Mouse (Mus musculus) midbrain, embryonic 11.5 days (tissue): ENCODE measurements around the gene 9630041A04Rik. TPM values are rescaled to one million over a fixed set of nuclear protein-coding genes. Genes with fewer than 3 reads are reported as not detected.
A peak's percentile ranks its signal among the peaks of the same experiment; 100 is the strongest.

ENCODE experiments used
- ATAC-seq: fragments of 200-750 bp; cut with Nextera tagmentation; 2 replicates; pipeline ENCODE4 v1.8.0; 2017; ENCODE audit warnings: moderate TSS enrichment, moderate library complexity; ENCODE audit not compliant: low FRiP score
- DNase-seq: peaks from one replicate; pipeline ENCODE4 v3.0.0; 2015; ENCODE audit warnings: low spot score; ENCODE audit errors: missing footprints
- H3K27ac ChIP-seq: fragments of 300-500 bp; sonication (generic); 2 replicates; pipeline ENCODE4 v1.5.1; 2014; ENCODE audit warnings: low read depth, low read length
- H3K27me3 ChIP-seq: fragments of 300-500 bp; sonication (generic); 2 replicates; pipeline ENCODE4 v1.6.1; 2014; ENCODE audit warnings: mild to moderate bottlenecking, low read length, moderate library complexity, mixed read lengths; ENCODE audit not compliant: control insufficient read depth, insufficient read depth
- H3K36me3 ChIP-seq: fragments of 300-500 bp; sonication (generic); 2 replicates; pipeline ENCODE4 v1.6.1; 2014; ENCODE audit warnings: mild to moderate bottlenecking, low read length, moderate library complexity, mixed read lengths; ENCODE audit not compliant: control insufficient read depth, insufficient read depth
- H3K4me1 ChIP-seq: fragments of 300-500 bp; sonication (generic); 2 replicates; pipeline ENCODE4 v1.6.1; 2014; ENCODE audit warnings: low read length; ENCODE audit not compliant: control insufficient read depth, insufficient read depth
- H3K4me2 ChIP-seq: fragments of 300-500 bp; sonication (generic); 2 replicates; pipeline ENCODE4 v1.6.1; 2014; ENCODE audit warnings: mild to moderate bottlenecking, moderate library complexity
- H3K4me3 ChIP-seq: fragments of 300-500 bp; sonication (generic); 2 replicates; pipeline ENCODE4 v1.5.1; 2014; ENCODE audit warnings: low read depth, low read length
- H3K9ac ChIP-seq: fragments of 300-500 bp; sonication (generic); 2 replicates; pipeline ENCODE4 v1.6.1; 2014; ENCODE audit warnings: low read length
- H3K9me3 ChIP-seq: fragments of 300-500 bp; sonication (generic); 2 replicates; pipeline ENCODE4 v1.6.1; 2016; ENCODE audit warnings: low read length; ENCODE audit not compliant: control insufficient read depth
- WGBS: fragments of 180-500 bp; shearing (Covaris S2); extraction: QIAGEN DNeasy Blood & Tissue Kit; methylation state at CpG from one replicate; pipeline ENCODE4 v1.1.7; 2014; 5-methylcytosine and 5-hydroxymethylcytosine counted together
- polyA plus RNA-seq: library from polyadenylated mRNA; unstranded; fragments of >200 nt; fragmentation: Nextera tagmentation; extraction: Ambion mirVana; gene quantifications from 2 replicates; pipeline ENCODE4 v1.2.1, GENCODE M21; 2014

The 9630041A04Rik gene
- 0.18 TPM in 1 of 2 replicates, not detected in the other for polyA plus RNA-seq

DNA sequence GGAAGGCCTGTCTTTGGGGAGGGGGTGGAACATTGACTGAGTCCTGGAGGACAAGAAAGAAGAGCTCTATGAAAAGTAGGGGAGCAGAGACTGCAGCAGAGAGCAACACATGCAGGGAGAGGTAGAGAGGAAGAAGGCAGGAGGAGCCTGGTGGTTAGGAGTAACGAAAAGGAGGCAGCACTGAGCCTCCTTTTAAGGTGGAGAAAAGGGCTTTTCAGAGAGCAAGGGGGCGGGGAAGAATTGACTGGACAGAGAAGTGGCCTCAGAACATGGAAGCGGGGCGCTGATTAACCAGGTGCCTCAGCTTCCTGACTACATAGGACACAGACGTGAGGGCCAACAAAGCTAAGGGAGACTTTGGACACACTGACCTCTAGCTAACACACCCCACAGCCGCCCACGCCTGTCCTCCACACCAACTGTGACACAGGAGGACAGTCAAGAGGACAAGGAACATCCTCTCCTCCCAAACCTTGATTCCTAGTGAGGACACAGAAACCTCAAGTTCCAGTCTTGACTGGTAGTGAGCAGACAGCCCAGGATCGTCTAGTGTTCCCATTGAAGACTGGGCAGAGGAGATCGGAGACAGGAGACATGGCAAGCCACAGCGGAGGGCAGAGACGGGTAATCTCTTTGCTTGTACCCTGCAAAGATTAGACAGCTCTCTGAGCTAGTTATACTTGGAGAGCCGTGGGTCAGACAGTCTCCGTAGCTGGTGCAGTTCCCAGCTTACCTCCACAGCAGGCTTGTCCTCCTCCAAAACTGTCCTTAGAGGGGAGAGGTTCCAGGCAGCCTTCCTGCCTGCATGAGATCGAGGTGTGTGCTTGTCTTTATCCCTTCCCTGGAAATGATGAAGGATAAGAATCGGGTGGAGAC, at the start of gene 9630041A04Rik:
9630041A04Rik (plus strand) TSS at position 246 of the 876 bp plus-strand sequence.
- Histone ChIP-seq H3K4me1 (peaks cover 10% of the 10 kb centered on the region), H3K4me2 (no peak within 1 kb of the TSS), H3K36me3 (no peaks in the 10 kb centered on the region), H3K9me3 (no peaks in the 10 kb centered on the region), H3K9ac (no peak within 1 kb of the TSS), H3K27me3 (no peaks in the 10 kb centered on the region), H3K27ac (no peak within 1 kb of the TSS), H3K4me3 (no peak within 1 kb of the TSS)
- 80% methylated on average over 15 of the region's 15 CpGs for WGBS
- ATAC-seq = no peak
- peak; percentile 85 for DNase-seq

GRCm38 (mm10) chr9:101823896-101824295, 37.7 kb upstream of the 9630041A04Rik start:
- ATAC-seq = no peak
- 42% methylated on average over 7 of the region's 7 CpGs for WGBS
- Histone ChIP-seq H3K4me1 (peaks cover 5% of the 10 kb centered on the region), H3K36me3 (no peaks in the 10 kb centered on the region), H3K9me3 (no peaks in the 10 kb centered on the region), H3K27me3 (no peaks in the 10 kb centered on the region), H3K4me2 (no peak overlapping the region), H3K9ac (no peak overlapping the region), H3K4me3 (no peak overlapping the region), H3K27ac (no peak overlapping the region)
- DNase-seq = peak; percentile 82

DNA sequence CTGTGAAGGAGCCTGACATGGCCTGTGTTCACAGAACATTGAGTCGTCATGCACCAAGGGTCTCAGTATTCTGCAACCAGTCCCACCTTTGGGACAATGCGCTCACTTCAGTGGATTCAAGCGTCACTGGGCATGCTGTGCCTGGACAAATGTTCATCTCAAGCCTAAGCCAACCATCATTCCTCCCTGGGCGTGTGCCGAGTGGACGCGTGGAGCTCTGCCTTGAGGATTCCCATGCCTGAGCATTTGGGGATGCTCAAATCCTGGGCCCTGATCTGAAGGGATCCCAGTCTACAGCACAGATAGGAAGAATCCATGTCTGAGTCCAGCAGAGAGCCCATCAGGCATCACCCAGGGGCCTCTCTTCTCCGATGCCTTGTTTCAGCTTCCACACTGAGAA, 36.0 kb upstream of the 9630041A04Rik start:
- no peak overlapping the region for H3K27ac ChIP-seq
- DNase-seq (no peak), ATAC-seq (no peak)
- 93% methylated on average over 8 of the region's 8 CpGs for WGBS
- no peaks in the 10 kb centered on the region for H3K36me3 ChIP-seq
- no peak overlapping the region for H3K9ac ChIP-seq
- no peaks in the 10 kb centered on the region for H3K27me3 ChIP-seq
- no peak overlapping the region for H3K4me3 ChIP-seq
- H3K4me2 ChIP-seq = no peak overlapping the region
- peaks cover 5% of the 10 kb centered on the region for H3K4me1 ChIP-seq
- no peaks in the 10 kb centered on the region for H3K9me3 ChIP-seq

GRCm38 (mm10) chr9:101833619-101834018, 28.0 kb upstream of the 9630041A04Rik start:
- Histone ChIP-seq H3K4me3 (no peak overlapping the region), H3K27me3 (no peaks in the 10 kb centered on the region), H3K9me3 (no peaks in the 10 kb centered on the region), H3K4me1 (no peaks in the 10 kb centered on the region), H3K9ac (no peak overlapping the region), H3K27ac (no peak overlapping the region), H3K4me2 (no peak overlapping the region), H3K36me3 (no peaks in the 10 kb centered on the region)
- DNase-seq (no peak), ATAC-seq (no peak)
- WGBS = 76% methylated on average over 2 of the region's 2 CpGs

GRCm38 (mm10) chr9:101841101-101841500, 20.5 kb upstream of the 9630041A04Rik start:
- no peak overlapping the region for H3K27ac ChIP-seq
- H3K27me3 ChIP-seq = no peaks in the 10 kb centered on the region
- 94% methylated on average over 11 of the region's 11 CpGs for WGBS
- ATAC-seq (no peak), DNase-seq (no peak)
- H3K9ac ChIP-seq = no peak overlapping the region
- no peaks in the 10 kb centered on the region for H3K36me3 ChIP-seq
- no peaks in the 10 kb centered on the region for H3K9me3 ChIP-seq
- H3K4me3 ChIP-seq = no peak overlapping the region
- H3K4me1 ChIP-seq = no peaks in the 10 kb centered on the region
- H3K4me2 ChIP-seq = no peak overlapping the region

- Histone ChIP-seq H3K27ac (no peak overlapping the region), H3K4me3 (no peak overlapping the region), H3K4me1 (no peaks in the 10 kb centered on the region), H3K4me2 (no peak overlapping the region), H3K9ac (no peak overlapping the region), H3K9me3 (no peaks in the 10 kb centered on the region), H3K36me3 (no peaks in the 10 kb centered on the region), H3K27me3 (no peaks in the 10 kb centered on the region)
- ATAC-seq (no peak), DNase-seq (no peak)
- 90% methylated on average over 4 of the region's 4 CpGs for WGBS
Observed at GRCm38 (mm10) chr9:101843893-101844292, 17.7 kb upstream of the 9630041A04Rik start.

DNA sequence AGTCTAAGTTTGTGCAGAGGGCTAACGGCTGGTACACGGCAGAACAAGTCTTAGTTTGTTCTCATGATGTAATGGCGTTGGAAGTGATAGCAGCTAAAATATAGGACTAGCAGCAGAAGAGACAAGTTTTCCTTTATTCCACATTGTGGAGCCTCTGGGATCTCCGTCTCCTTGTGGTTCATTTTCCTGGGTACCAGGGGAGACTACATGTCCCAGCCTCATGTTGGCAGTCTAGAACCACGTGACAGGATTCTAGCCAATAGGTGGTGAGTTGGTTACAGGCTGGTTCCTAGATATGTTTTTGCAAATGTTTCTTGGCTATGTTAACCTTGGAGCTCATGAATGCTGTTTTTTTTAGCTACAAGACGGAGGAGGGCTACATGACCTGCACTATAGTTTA, 15.9 kb upstream of the 9630041A04Rik start:
- no peak for ATAC-seq

DNA sequence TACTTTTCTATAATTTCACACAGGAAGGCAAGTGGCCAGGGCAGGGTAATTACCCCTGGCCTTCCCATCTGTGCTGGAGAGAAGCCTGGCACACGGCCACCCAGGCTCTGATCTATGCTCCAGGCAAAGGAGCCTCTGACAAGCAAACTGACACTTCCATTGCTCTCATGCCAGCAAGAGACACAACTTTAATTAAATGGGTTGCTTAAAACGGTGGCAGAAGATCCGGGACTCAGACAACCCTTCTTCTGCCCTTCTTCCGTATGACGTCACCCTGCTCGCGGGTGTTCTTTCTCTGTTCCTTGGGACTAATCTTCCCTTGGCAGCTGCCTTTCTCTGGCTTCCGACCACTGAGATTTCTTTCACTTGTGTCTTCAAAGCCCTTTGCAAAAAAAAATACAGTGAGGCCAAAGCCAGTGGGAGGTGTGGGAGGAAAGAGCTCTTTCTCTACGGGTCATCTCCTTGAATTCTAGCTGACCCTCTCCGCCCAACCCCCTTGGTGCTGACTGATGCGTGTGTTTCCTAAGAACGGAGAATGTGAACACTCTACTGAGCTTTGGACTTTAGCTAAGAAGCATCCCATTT, 932 bp downstream of the 9630041A04Rik start:
- 38% methylated on average over 12 of the region's 12 CpGs for WGBS
- no peak overlapping the region for H3K9ac ChIP-seq
- H3K4me2 ChIP-seq = peak overlapping the region; percentile 10; the same call in 1 of the 2 replicates
- H3K4me3 ChIP-seq = no peak overlapping the region
- peak; percentile 89 for DNase-seq
- H3K9me3 ChIP-seq = no peaks in the 10 kb centered on the region
- H3K4me1 ChIP-seq = peaks cover 10% of the 10 kb centered on the region
- no peaks in the 10 kb centered on the region for H3K27me3 ChIP-seq
- ATAC-seq = 0 out of 2 replicates have a peak, but pooled peaks have one; percentile 55
- no peak overlapping the region for H3K27ac ChIP-seq
- H3K36me3 ChIP-seq = no peaks in the 10 kb centered on the region

More for the DNA sequence above, 15.9 kb upstream of the 9630041A04Rik start:
- no peaks in the 10 kb centered on the region for H3K27me3 ChIP-seq
- H3K36me3 ChIP-seq = no peaks in the 10 kb centered on the region
- no peaks in the 10 kb centered on the region for H3K4me1 ChIP-seq
- DNase-seq = no peak
- H3K4me2 ChIP-seq = no peak overlapping the region
- H3K4me3 ChIP-seq = no peak overlapping the region
- 91% methylated on average over 6 of the region's 6 CpGs for WGBS
- H3K9me3 ChIP-seq = no peaks in the 10 kb centered on the region
- no peak overlapping the region for H3K27ac ChIP-seq
- no peak overlapping the region for H3K9ac ChIP-seq

- 73% methylated on average over 5 of the region's 5 CpGs for WGBS
- no peak overlapping the region for H3K4me3 ChIP-seq
- DNase-seq = peak; percentile 86
- H3K9ac ChIP-seq = no peak overlapping the region
- ATAC-seq = no peak
- H3K36me3 ChIP-seq = no peaks in the 10 kb centered on the region
- 0 out of 2 replicates have a peak overlapping the region, but pooled peaks have one; percentile 10 for H3K4me2 ChIP-seq
- no peak overlapping the region for H3K27ac ChIP-seq
- H3K27me3 ChIP-seq = no peaks in the 10 kb centered on the region
- H3K9me3 ChIP-seq = no peaks in the 10 kb centered on the region
- H3K4me1 ChIP-seq = peaks cover 10% of the 10 kb centered on the region
Observed at GRCm38 (mm10) chr9:101863130-101863529, 1.5 kb downstream of the 9630041A04Rik start.
